Mouse (Mus musculus) liver, embryonic 11.5 days (tissue): Measurements from ENCODE around the gene Daw1. TPM values are rescaled to one million over a fixed set of nuclear protein-coding genes. Genes with fewer than 3 reads are reported as not detected.

Source experiments
- ATAC-seq: fragments of 200-750 bp; cut with Nextera tagmentation; replicated peaks from 2 replicates; pipeline ENCODE4 v1.8.0; 2017; ENCODE audit warnings: moderate number of reproducible peaks, mild to moderate bottlenecking, moderate TSS enrichment, moderate library complexity; ENCODE audit not compliant: low FRiP score
- DNase-seq: peaks from one replicate; pipeline ENCODE4 v3.0.0-alpha.2; 2017; ENCODE audit warnings: low spot score
- H3K27ac ChIP-seq: fragments of 300-500 bp; sonication (generic); 2 replicates; pipeline ENCODE4 v1.5.1; 2014; ENCODE audit warnings: mild to moderate bottlenecking, low read depth, low read length, control low read depth
- H3K27me3 ChIP-seq: fragments of 300-500 bp; sonication (generic); replicated peaks from 2 replicates; pipeline ENCODE4 v1.6.1; 2014; ENCODE audit warnings: low read length, mixed read lengths; ENCODE audit not compliant: control insufficient read depth, insufficient read depth
- H3K36me3 ChIP-seq: fragments of 300-500 bp; sonication (generic); 2 replicates; pipeline ENCODE4 v1.6.1; 2014; ENCODE audit warnings: mild to moderate bottlenecking, low read length, moderate library complexity, mixed read lengths; ENCODE audit not compliant: control insufficient read depth, insufficient read depth
- H3K4me1 ChIP-seq: fragments of 300-500 bp; sonication (generic); replicated peaks from 2 replicates; pipeline ENCODE4 v1.6.1; 2014; ENCODE audit warnings: low read length, mixed read lengths; ENCODE audit not compliant: control insufficient read depth, insufficient read depth
- H3K4me2 ChIP-seq: fragments of 300-500 bp; sonication (generic); 2 replicates; pipeline ENCODE4 v1.6.1; 2014; ENCODE audit warnings: mild to moderate bottlenecking, control low read depth, moderate library complexity
- H3K4me3 ChIP-seq: fragments of 300-500 bp; sonication (generic); 2 replicates; pipeline ENCODE4 v1.5.1; 2014; ENCODE audit warnings: low read depth, low read length, control low read depth
- H3K9ac ChIP-seq: fragments of 300-500 bp; sonication (generic); 2 replicates; pipeline ENCODE4 v1.6.1; 2014; ENCODE audit warnings: low read depth, low read length, control low read depth
- H3K9me3 ChIP-seq: fragments of 300-500 bp; sonication (generic); 2 replicates; pipeline ENCODE4 v1.6.1; 2016; ENCODE audit warnings: low read length, inconsistent platforms, mixed read lengths; ENCODE audit not compliant: control insufficient read depth
- WGBS: fragments of 180-500 bp; shearing (Covaris S2); extraction: QIAGEN DNeasy Blood & Tissue Kit; methylation state at CpG from one replicate; pipeline ENCODE4 v1.1.7; 2014; 5-methylcytosine and 5-hydroxymethylcytosine counted together
- polyA plus RNA-seq: library from polyadenylated mRNA; unstranded; fragments of >200 nt; fragmentation: Nextera tagmentation; extraction: Ambion mirVana; gene quantifications from 2 replicates; pipeline ENCODE4 v1.2.1, GENCODE M21; 2014

Daw1 gene
- not detected in 2 replicates for polyA plus RNA-seq

DNA sequence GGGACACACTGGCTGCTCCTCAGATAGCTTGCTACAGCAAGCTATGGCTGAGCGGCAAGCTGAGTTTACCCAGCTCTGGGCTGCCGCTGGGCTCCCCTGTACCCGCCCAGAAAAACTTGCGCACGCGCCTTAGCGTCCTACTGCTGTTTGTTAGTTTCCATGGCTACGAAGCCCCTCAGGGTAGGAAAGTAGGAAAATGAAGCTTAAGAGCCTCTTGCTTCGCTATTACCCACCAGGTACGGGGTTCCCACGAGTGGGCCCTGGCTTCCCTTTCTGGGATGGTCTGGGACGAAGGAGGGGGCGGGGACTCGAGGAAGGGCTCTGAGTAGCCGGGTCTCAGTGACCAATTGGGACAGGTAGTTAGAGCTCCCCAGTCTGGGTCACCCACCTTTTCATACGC is at the start of gene Daw1:
Gene Daw1 (plus strand): TSS at position 150 of the 400 bp plus-strand sequence.
- peak within 1 kb of the TSS; percentile 63 for H3K4me2 ChIP-seq
- H3K4me1 ChIP-seq, result no peaks in the 10 kb centered on the region
- H3K9me3 ChIP-seq, result no peaks in the 10 kb centered on the region
- no peaks in the 10 kb centered on the region for H3K36me3 ChIP-seq
- no peak within 1 kb of the TSS for H3K27ac ChIP-seq
- ATAC-seq, result peak; percentile 74
- H3K9ac ChIP-seq, result no peak within 1 kb of the TSS
- H3K27me3 ChIP-seq, result no peaks in the 10 kb centered on the region
- 1% methylated on average over 16 of the region's 16 CpGs for WGBS
- peak; percentile 66 for DNase-seq
- H3K4me3 ChIP-seq, result peak within 1 kb of the TSS; percentile 46

- no peaks in the 10 kb centered on the region for H3K9me3 ChIP-seq
- H3K4me1 ChIP-seq, result no peaks in the 10 kb centered on the region
- DNase-seq (no peak), ATAC-seq (no peak)
- no peaks in the 10 kb centered on the region for H3K36me3 ChIP-seq
- no peak overlapping the region for H3K4me2 ChIP-seq
- H3K27ac ChIP-seq, result no peak overlapping the region
- H3K27me3 ChIP-seq, result no peaks in the 10 kb centered on the region
- H3K9ac ChIP-seq, result no peak overlapping the region
- H3K4me3 ChIP-seq, result no peak overlapping the region
These were observed 48.6 kb upstream of the Daw1 start for GRCm38 (mm10) chr1:83110992-83111391.

DNA sequence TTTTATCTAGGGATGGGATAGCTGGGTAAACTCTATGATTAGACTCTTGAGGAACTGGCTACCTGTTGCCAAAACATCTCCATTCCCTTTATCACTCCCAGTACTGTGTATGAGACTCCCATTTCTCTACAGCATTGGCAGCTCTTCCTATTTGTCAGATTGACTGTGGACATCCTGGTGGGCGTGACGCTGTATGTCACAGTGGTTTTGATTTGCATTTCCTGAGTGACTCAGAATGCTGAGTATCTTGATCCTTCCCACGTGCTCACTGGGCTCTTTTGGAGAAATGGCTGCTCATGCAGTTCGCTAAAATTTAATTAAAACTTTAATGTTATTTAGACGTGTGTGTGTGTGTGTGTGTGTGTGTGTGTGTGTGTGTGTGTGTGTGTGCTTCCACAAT is 47.8 kb upstream of the Daw1 start:
- Histone ChIP-seq H3K9ac (no peak overlapping the region), H3K9me3 (no peaks in the 10 kb centered on the region), H3K4me2 (no peak overlapping the region), H3K27ac (no peak overlapping the region), H3K4me1 (no peaks in the 10 kb centered on the region), H3K36me3 (no peaks in the 10 kb centered on the region), H3K27me3 (no peaks in the 10 kb centered on the region), H3K4me3 (no peak overlapping the region)
- ATAC-seq (no peak), DNase-seq (no peak)
- WGBS, result 55% methylated on average over 5 of the region's 5 CpGs

- no peak within 1 kb of the TSS for H3K4me2 ChIP-seq
- no peak for DNase-seq
- no peaks in the 10 kb centered on the region for H3K9me3 ChIP-seq
- H3K36me3 ChIP-seq, result no peaks in the 10 kb centered on the region
- 28% methylated on average over 8 of the region's 8 CpGs for WGBS
- no peaks in the 10 kb centered on the region for H3K4me1 ChIP-seq
- no peak for ATAC-seq
- H3K27me3 ChIP-seq, result no peaks in the 10 kb centered on the region
- H3K27ac ChIP-seq, result no peak within 1 kb of the TSS
- no peak within 1 kb of the TSS for H3K4me3 ChIP-seq
- H3K9ac ChIP-seq, result no peak within 1 kb of the TSS
These were observed 43.0 kb upstream of the Daw1 start, which contains the start of gene Ccl20 for GRCm38 (mm10) chr1:83116447-83117137. Gene Ccl20, plus strand, starts transcription at chr1:83116766.

- Histone ChIP-seq H3K4me3 (no peak overlapping the region), H3K9ac (no peak overlapping the region), H3K4me2 (no peak overlapping the region), H3K4me1 (no peaks in the 10 kb centered on the region), H3K9me3 (no peaks in the 10 kb centered on the region), H3K36me3 (no peaks in the 10 kb centered on the region), H3K27ac (no peak overlapping the region), H3K27me3 (no peaks in the 10 kb centered on the region)
- DNase-seq (no peak), ATAC-seq (no peak)
- WGBS, result 83% methylated on average over 3 of the region's 3 CpGs
These were observed 42.3 kb upstream of the Daw1 start for GRCm38 (mm10) chr1:83117217-83117616.

GRCm38 (mm10) chr1:83117661-83118060 is 41.9 kb upstream of the Daw1 start:
- no peaks in the 10 kb centered on the region for H3K9me3 ChIP-seq
- WGBS, result 82% methylated on average over 7 of the region's 7 CpGs
- ATAC-seq, result no peak
- no peak for DNase-seq
- no peaks in the 10 kb centered on the region for H3K27me3 ChIP-seq
- no peak overlapping the region for H3K4me2 ChIP-seq
- no peaks in the 10 kb centered on the region for H3K4me1 ChIP-seq
- H3K4me3 ChIP-seq, result no peak overlapping the region
- H3K36me3 ChIP-seq, result no peaks in the 10 kb centered on the region
- H3K27ac ChIP-seq, result no peak overlapping the region
- no peak overlapping the region for H3K9ac ChIP-seq

DNA sequence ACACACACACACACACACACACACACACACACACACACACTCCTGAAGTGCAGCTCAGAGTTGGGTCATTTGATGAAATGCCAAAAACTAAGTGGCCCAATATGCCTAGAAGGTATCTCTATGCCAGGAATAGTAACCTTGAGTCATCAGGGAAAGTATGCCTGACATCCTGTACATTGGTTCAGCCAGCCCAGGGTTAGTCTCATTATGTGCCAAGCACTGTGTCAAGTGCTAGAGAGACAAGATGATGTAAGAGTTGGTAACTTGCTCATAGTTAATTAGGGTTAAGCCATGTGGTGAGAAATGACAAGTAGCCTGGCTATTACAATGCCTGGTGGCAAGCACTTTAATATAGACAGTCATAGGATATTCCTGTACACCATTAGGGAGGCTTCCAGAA is 39.6 kb upstream of the Daw1 start:
- no peak overlapping the region for H3K4me2 ChIP-seq
- no peaks in the 10 kb centered on the region for H3K9me3 ChIP-seq
- H3K4me1 ChIP-seq, result no peaks in the 10 kb centered on the region
- no peak for DNase-seq
- no peak overlapping the region for H3K27ac ChIP-seq
- no peak for ATAC-seq
- no peak overlapping the region for H3K4me3 ChIP-seq
- H3K36me3 ChIP-seq, result no peaks in the 10 kb centered on the region
- H3K9ac ChIP-seq, result no peak overlapping the region
- no peaks in the 10 kb centered on the region for H3K27me3 ChIP-seq

GRCm38 (mm10) chr1:83120312-83120711 is 39.2 kb upstream of the Daw1 start:
- ATAC-seq (no peak), DNase-seq (no peak)
- Histone ChIP-seq H3K4me2 (no peak overlapping the region), H3K4me3 (no peak overlapping the region), H3K4me1 (no peaks in the 10 kb centered on the region), H3K9ac (no peak overlapping the region), H3K27ac (no peak overlapping the region), H3K9me3 (no peaks in the 10 kb centered on the region), H3K27me3 (no peaks in the 10 kb centered on the region), H3K36me3 (no peaks in the 10 kb centered on the region)
- 74% methylated on average over 3 of the region's 3 CpGs for WGBS

DNA sequence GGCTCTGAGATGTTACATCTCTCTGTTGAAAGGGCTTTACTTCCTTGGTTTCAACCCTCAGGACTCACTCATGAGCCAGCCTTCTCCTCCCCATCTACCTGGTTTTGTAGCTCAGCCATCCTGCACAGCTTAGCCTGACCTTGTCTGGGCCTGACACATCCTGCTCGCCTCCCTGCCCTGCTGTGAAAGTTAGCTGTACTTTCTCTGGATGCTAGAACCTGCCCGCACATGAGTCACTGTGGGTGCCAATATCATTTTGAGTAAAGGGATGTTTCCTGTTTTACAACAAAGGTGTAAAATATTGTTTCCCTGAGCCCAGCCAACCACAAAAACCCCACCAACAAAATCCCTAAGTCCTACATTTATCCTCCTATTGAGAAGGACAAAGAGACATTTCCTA is 36.4 kb upstream of the Daw1 start:
- ATAC-seq (no peak), DNase-seq (no peak)
- WGBS, result 73% methylated on average over 2 of the region's 2 CpGs
- H3K9ac ChIP-seq, result no peak overlapping the region
- no peak overlapping the region for H3K27ac ChIP-seq
- H3K27me3 ChIP-seq, result no peaks in the 10 kb centered on the region
- H3K4me1 ChIP-seq, result no peaks in the 10 kb centered on the region
- H3K4me3 ChIP-seq, result no peak overlapping the region
- no peaks in the 10 kb centered on the region for H3K36me3 ChIP-seq
- H3K9me3 ChIP-seq, result no peaks in the 10 kb centered on the region
- H3K4me2 ChIP-seq, result no peak overlapping the region
